Mouse (Mus musculus) hindbrain, postnatal 0 days (tissue): ENCODE results near the gene Smox. TPM values are rescaled to one million over a fixed set of nuclear protein-coding genes. Genes with fewer than 3 reads are reported as not detected.

Experiments
- ATAC-seq: fragments of 200-750 bp; cut with Nextera tagmentation; 2 replicates; pipeline ENCODE4 v1.8.0; 2017; ENCODE audit warnings: mild to moderate bottlenecking, moderate TSS enrichment, moderate library complexity
- DNase-seq: peaks from one replicate; pipeline ENCODE4 v3.0.0-alpha.2; 2015; ENCODE audit warnings: low spot score
- H3K27ac ChIP-seq: fragments of 300-500 bp; sonication (generic); 2 replicates; pipeline ENCODE4 v1.5.1; 2014; ENCODE audit warnings: mild to moderate bottlenecking
- H3K27me3 ChIP-seq: fragments of 300-500 bp; sonication (generic); 2 replicates; pipeline ENCODE4 v1.6.1; 2014; ENCODE audit warnings: low read length, mixed read lengths; ENCODE audit not compliant: insufficient read depth
- H3K36me3 ChIP-seq: fragments of 300-500 bp; sonication (generic); 2 replicates; pipeline ENCODE4 v1.6.1; 2014; ENCODE audit warnings: low read length, mixed read lengths; ENCODE audit not compliant: insufficient read depth
- H3K4me1 ChIP-seq: fragments of 300-500 bp; sonication (generic); 2 replicates; pipeline ENCODE4 v1.6.1; 2014; ENCODE audit warnings: antibody characterized with exemption, low read length, mixed read lengths; ENCODE audit not compliant: insufficient read depth
- H3K4me2 ChIP-seq: fragments of 300-500 bp; sonication (generic); 2 replicates; pipeline ENCODE4 v1.6.1; 2014; ENCODE audit warnings: low read depth, mild to moderate bottlenecking, low read length, moderate library complexity, mixed read lengths
- H3K4me3 ChIP-seq: fragments of 300-500 bp; sonication (generic); 2 replicates; pipeline ENCODE4 v1.5.1; 2014; ENCODE audit warnings: low read length
- H3K9ac ChIP-seq: fragments of 300-500 bp; sonication (generic); replicated peaks from 2 replicates; pipeline ENCODE4 v1.6.1; 2014; ENCODE audit warnings: mild to moderate bottlenecking, low read length, moderate library complexity, mixed read lengths
- H3K9me3 ChIP-seq: fragments of 300-500 bp; sonication (generic); 2 replicates; pipeline ENCODE4 v1.6.1; 2016; ENCODE audit warnings: low read length, mixed read lengths
- CTCF ChIP-seq: IDR thresholded peaks from 2 replicates; pipeline ENCODE4 v1.5.1; 2016; ENCODE audit warnings: antibody characterized with exemption, control low read depth, low read depth
- WGBS: fragments of 180-500 bp; shearing (Covaris S2); extraction: QIAGEN DNeasy Blood & Tissue Kit; methylation state at CpG from one replicate; pipeline ENCODE4 v1.1.7; 2014; 5-methylcytosine and 5-hydroxymethylcytosine counted together
- polyA plus RNA-seq: library from polyadenylated mRNA; unstranded; fragments of >200 nt; fragmentation: Nextera tagmentation; extraction: Ambion mirVana; gene quantifications from 2 replicates; pipeline ENCODE4 v1.2.1, GENCODE M21; 2015
- total RNA-seq: library from RNA; depleted of rRNA; stranded (reverse); fragments of >200 nt; gene quantifications from 2 replicates; pipeline ENCODE4 v1.2.3, GENCODE M21; 2014

Gene Smox
- total and polyA plus RNA-seq, 2 experiments from 2014 or later, result 94.2 to 214 TPM

- Histone ChIP-seq H3K4me3 (no peak overlapping the region), H3K4me1 (no peaks in the 10 kb centered on the region), H3K36me3 (no peaks in the 10 kb centered on the region), H3K4me2 (no peak overlapping the region), H3K27me3 (no peaks in the 10 kb centered on the region), H3K9me3 (no peaks in the 10 kb centered on the region), H3K27ac (no peak overlapping the region), H3K9ac (no peak overlapping the region)
- no peak for TF ChIP-seq CTCF
- DNase-seq, result no peak
- ATAC-seq, result no peak
- 79% methylated on average over 7 of the region's 7 CpGs for WGBS
Observed at GRCm38 (mm10) chr2:131483562-131483961, 7.7 kb upstream of the Smox start.

GRCm38 (mm10) chr2:131484182-131484581, 7.1 kb upstream of the Smox start:
- no peak overlapping the region for H3K4me3 ChIP-seq
- no peak for ATAC-seq
- no peaks in the 10 kb centered on the region for H3K4me1 ChIP-seq
- H3K27ac ChIP-seq, result no peak overlapping the region
- H3K27me3 ChIP-seq, result no peaks in the 10 kb centered on the region
- H3K4me2 ChIP-seq, result no peak overlapping the region
- H3K9me3 ChIP-seq, result no peaks in the 10 kb centered on the region
- H3K36me3 ChIP-seq, result no peaks in the 10 kb centered on the region
- no peak for DNase-seq
- no peak overlapping the region for H3K9ac ChIP-seq
- WGBS, result 86% methylated on average over 6 of the region's 6 CpGs
- no peak for TF ChIP-seq CTCF

GRCm38 (mm10) chr2:131485126-131485525, 6.2 kb upstream of the Smox start:
- WGBS, result 91% methylated on average over 15 of the region's 15 CpGs
- Histone ChIP-seq H3K9me3 (no peaks in the 10 kb centered on the region), H3K4me1 (no peaks in the 10 kb centered on the region), H3K9ac (no peak overlapping the region), H3K27ac (no peak overlapping the region), H3K27me3 (no peaks in the 10 kb centered on the region), H3K4me2 (no peak overlapping the region), H3K36me3 (no peaks in the 10 kb centered on the region), H3K4me3 (no peak overlapping the region)
- no peak for DNase-seq
- no peak for TF ChIP-seq CTCF
- no peak for ATAC-seq

GRCm38 (mm10) chr2:131486046-131486445, 5.2 kb upstream of the Smox start:
- Histone ChIP-seq H3K4me2 (no peak overlapping the region), H3K4me1 (no peaks in the 10 kb centered on the region), H3K4me3 (no peak overlapping the region), H3K9ac (no peak overlapping the region), H3K36me3 (no peaks in the 10 kb centered on the region), H3K9me3 (no peaks in the 10 kb centered on the region), H3K27ac (no peak overlapping the region), H3K27me3 (no peaks in the 10 kb centered on the region)
- no peak for ATAC-seq
- 91% methylated on average over 3 of the region's 3 CpGs for WGBS
- TF ChIP-seq CTCF, result no peak
- DNase-seq, result no peak

- H3K4me1 ChIP-seq, result no peaks in the 10 kb centered on the region
- no peaks in the 10 kb centered on the region for H3K27me3 ChIP-seq
- no peak overlapping the region for H3K27ac ChIP-seq
- no peak overlapping the region for H3K4me2 ChIP-seq
- H3K36me3 ChIP-seq, result no peaks in the 10 kb centered on the region
- H3K9me3 ChIP-seq, result no peaks in the 10 kb centered on the region
- 77% methylated on average over 5 of the region's 5 CpGs for WGBS
- ATAC-seq (no peak), DNase-seq (no peak)
- TF ChIP-seq CTCF, result no peak
- H3K4me3 ChIP-seq, result no peak overlapping the region
- H3K9ac ChIP-seq, result no peak overlapping the region
Observed at GRCm38 (mm10) chr2:131487337-131487736, 4.0 kb upstream of the Smox start.

- no peak for TF ChIP-seq CTCF
- 77% methylated on average over 4 of the region's 4 CpGs for WGBS
- no peak for ATAC-seq
- no peak overlapping the region for H3K27ac ChIP-seq
- no peak overlapping the region for H3K9ac ChIP-seq
- no peak for DNase-seq
- H3K4me3 ChIP-seq, result no peak overlapping the region
- H3K9me3 ChIP-seq, result no peaks in the 10 kb centered on the region
- H3K4me1 ChIP-seq, result no peaks in the 10 kb centered on the region
- H3K27me3 ChIP-seq, result no peaks in the 10 kb centered on the region
- H3K36me3 ChIP-seq, result no peaks in the 10 kb centered on the region
- no peak overlapping the region for H3K4me2 ChIP-seq
Observed at GRCm38 (mm10) chr2:131488261-131488660, 3.0 kb upstream of the Smox start.

GRCm38 (mm10) chr2:131488870-131489269, 2.4 kb upstream of the Smox start:
- no peak for ATAC-seq
- no peaks in the 10 kb centered on the region; the same call in 1 of the 2 replicates for H3K4me1 ChIP-seq
- no peaks in the 10 kb centered on the region for H3K27me3 ChIP-seq
- no peak for DNase-seq
- no peak overlapping the region for H3K4me2 ChIP-seq
- H3K9me3 ChIP-seq, result no peaks in the 10 kb centered on the region
- no peak overlapping the region for H3K27ac ChIP-seq
- peak; percentile 55 for TF ChIP-seq CTCF
- no peaks in the 10 kb centered on the region for H3K36me3 ChIP-seq
- WGBS, result 86% methylated on average over 2 of the region's 2 CpGs
- no peak overlapping the region for H3K9ac ChIP-seq
- no peak overlapping the region for H3K4me3 ChIP-seq
